Mouse (Mus musculus): Measurements from ENCODE around the gene Mrpl51.

The Mrpl51 gene

DNA sequence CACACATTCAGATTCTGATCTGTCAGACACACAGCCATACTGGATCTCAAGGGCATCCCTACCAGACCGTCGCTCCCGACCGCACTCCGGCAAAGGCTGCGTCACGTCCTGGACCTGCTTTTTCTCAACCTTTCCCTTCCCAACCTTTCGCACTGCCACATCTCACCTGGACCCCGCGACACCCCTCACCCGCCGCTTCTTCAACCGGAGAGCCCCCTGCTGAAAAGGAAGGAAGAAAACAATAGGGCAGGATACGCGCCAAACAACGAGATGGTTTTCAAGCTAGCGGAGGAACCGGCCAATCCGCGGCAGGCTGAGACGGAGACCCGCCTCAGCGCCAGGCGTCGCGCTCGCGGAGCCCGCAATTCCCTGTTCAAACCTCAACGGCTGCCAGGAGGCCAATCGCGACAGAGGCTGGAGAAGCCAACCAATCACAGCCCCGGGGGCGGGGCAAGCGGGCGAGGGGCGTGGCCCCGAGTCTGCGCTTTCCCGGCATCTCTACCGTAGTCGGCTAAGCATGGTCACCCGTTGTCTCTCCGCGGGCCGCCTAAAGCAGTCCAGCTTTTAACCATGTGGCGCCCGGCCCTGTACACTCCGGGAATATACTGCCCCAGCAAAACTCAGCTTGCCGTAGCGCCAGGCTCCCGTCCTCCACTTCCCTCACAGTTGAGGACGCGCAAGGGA, at the start of gene Mrpl51, which contains the start of gene Ncapd2:
TSS of gene Mrpl51 (plus strand) at position 470 of the 684 bp plus-strand sequence.
TSS of gene Ncapd2 (minus strand) at position 370 of the 684 bp plus-strand sequence.
- DNase-seq (ENCODE audit: low spot score in 2 of 2) = peak; percentile 96 to 97

- no peak for DNase-seq (ENCODE audit: low spot score in 2 of 2)
Observed at GRCm38 (mm10) chr6:125142436-125142835, 49.2 kb upstream of the Mrpl51 start.

- no peak for DNase-seq (ENCODE audit: low spot score in 2 of 2)
Observed at GRCm38 (mm10) chr6:125143128-125143527, 48.5 kb upstream of the Mrpl51 start.

GRCm38 (mm10) chr6:125143904-125144303, 47.7 kb upstream of the Mrpl51 start:
- DNase-seq (ENCODE audit: low spot score in 2 of 2) = no peak

- peak; percentile 90 to 93 for DNase-seq (ENCODE audit: low spot score in 2 of 2)
Observed at GRCm38 (mm10) chr6:125145001-125145400, 46.6 kb upstream of the Mrpl51 start, which contains the start of gene Iffo1. Gene Iffo1, plus strand, starts transcription at chr6:125145241.

DNA sequence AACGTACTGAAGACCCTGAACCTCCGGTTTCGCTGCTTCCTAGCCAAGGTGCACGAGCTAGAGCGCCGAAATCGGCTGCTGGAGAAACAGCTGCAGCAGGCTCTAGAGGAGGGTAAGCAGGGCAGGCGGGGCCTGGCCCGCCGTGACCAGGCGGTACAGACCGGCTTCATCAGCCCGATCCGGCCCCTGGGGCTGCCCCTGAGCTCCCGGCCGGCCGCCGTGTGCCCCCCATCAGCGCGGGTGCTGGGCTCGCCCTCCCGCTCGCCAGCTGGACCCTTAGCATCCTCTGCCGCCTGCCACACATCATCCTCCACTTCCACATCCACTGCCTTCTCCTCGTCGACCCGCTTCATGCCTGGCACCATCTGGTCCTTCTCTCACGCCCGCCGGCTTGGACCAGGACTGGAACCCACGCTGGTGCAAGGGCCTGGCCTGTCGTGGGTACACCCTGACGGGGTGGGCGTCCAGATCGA, 46.1 kb upstream of the Mrpl51 start:
- DNase-seq (ENCODE audit: low spot score in 2 of 2) = no peak

GRCm38 (mm10) chr6:125146148-125146547, 45.5 kb upstream of the Mrpl51 start:
- no peak for DNase-seq (ENCODE audit: low spot score in 2 of 2)

DNA sequence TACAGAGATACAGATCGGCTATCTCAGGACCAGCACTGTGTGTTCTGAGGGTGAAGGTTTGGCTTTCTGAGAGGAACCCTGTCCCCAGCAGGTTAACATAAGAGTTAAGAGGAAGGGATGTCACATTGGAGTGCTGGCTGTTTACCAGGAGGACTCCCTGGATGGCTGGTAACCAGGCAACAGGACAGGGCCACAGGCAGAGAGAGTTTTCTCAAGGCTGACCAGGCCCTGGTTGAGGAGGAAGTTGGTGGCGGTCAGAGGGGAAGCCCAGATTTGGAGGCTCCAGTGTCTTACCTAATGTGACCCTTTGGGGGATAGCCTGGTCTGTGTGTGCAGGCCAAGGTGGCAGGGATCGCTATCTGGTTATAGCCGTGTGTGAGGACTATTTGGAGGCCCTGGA, 44.8 kb upstream of the Mrpl51 start:
- no peak for DNase-seq (ENCODE audit: low spot score in 2 of 2)

DNA sequence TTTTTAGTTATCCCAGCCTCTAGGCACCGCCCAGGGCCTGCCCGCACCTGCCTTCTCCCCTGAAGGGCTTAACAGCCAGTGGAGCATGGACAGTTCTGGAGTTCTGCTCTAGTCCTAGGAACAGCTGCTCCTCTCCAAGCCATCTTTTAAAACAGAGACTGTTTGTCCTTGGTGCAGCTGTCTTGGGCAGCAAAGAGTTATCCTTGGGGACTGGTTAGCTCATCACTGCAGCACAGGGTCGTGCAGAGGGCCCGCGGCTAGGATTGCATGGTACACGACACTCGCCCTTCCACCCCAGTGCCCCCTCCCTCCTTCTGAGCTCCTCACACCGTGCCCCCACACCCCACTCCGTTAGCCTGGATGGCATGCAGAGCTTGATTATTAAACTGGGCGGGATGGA, 44.3 kb upstream of the Mrpl51 start:
- DNase-seq (ENCODE audit: low spot score in 2 of 2) = no peak

DNA sequence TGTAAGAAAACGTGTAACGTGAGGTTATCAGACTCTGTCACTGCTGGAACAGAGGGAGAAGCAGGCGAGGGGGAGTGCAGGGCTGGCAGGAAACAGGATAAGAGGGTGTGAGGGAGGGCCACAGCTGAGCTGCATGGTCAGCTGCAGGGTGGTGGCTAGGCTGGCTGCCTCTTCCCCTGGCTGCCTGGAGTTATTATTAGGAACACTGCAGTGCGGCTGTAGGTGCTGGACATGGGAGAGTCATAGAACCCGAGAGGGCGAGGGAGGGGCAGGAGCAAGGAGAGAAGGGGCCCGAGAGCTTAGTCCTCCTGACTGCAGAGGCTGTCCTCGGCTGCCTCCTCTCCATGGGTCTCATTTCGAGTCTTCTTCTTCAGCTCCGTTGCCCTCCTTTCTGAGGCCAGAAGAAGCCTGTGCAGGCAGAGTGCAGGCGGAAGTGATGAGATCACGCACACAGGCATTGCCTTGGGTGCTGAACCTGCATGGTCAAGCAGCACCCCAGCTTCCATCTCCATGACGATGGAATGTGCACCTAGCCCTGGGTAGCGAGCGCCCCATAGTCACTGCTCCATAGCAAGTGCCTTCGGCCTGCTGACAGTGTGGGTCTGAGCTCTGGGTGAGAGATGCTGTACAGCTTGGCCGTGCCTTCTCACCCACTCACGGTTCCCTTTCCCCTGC, 43.2 kb upstream of the Mrpl51 start:
- DNase-seq (ENCODE audit: low spot score in 2 of 2) = peak in 1 of 2 experiments; percentile 66

DNA sequence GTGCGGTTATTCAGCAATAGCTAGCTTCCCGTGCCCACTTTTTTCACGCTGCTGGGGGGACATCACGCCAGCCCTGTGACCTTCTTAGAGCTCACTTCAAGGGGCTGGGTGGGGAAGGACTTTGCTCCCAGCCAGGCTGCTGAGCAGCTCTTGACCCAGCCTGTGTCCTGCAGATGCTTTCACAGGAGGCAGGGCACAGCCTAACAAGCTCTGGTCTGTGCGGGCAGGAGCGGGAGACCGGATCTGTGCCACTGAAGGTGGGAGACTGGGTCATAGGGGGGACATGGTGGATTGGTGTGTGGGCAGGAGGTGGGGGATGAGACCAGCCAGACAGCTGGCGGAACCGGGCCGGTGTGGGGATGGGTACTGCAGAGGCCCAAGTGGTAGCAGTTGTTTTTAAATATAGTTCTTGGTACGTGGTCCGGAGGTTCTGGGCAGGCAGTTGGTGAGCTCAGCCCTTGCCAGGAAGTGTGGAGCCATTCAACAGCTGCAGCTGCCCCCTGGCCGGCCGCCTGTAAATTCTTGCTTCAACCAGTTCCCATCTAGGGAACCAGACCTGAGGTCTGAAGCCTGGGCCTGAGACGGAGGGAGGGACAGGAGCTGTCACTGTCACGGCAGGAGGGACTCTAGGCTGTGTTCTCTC, 42.6 kb upstream of the Mrpl51 start:
- DNase-seq (ENCODE audit: low spot score in 2 of 2) = no peak

- DNase-seq (ENCODE audit: low spot score in 2 of 2) = no peak
Observed at GRCm38 (mm10) chr6:125149569-125149950, 42.0 kb upstream of the Mrpl51 start.

DNA sequence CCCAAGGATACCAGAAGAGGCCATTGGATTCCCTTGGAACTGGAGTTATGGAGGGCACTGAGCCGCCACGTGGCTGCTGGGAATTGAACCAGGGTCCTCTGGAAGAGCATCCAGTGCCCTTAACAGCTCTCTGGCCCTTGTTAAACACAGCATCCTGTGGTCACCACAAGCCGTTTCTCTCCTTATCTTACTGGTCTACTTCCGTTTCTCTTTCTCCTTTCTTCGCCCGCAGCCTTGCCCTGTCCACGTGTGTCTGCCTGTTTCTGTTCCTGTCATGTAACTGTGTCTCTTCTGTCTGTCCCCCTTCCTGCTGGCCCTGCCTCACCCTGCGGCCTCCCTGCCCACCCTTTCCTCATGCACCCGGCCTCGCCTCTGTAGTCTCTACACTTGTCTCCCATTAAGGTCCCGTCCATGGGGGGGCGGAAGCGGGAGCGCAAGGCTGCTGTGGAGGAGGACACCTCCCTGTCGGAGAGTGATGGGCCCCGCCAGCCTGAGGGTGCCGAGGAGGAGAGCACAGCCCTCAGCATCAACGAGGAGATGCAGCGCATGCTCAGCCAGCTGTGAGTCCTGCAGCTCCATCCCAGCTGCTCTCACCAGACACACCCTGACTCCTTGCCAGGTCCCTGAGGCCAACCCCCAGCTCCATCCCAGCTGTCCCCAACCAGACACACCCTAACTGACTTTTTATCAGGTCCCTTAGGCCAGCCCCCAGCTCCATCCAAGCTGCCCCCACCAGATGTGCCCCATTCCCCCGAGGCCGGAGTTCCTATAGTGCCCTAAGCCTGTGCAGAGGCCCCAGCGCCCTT, 39.2 kb upstream of the Mrpl51 start:
- DNase-seq (ENCODE audit: low spot score in 2 of 2) = no peak

GRCm38 (mm10) chr6:125153018-125153389, 38.6 kb upstream of the Mrpl51 start:
- DNase-seq (ENCODE audit: low spot score in 2 of 2) = no peak

- no peak for DNase-seq (ENCODE audit: low spot score in 2 of 2)
Observed at GRCm38 (mm10) chr6:125153682-125154081, 37.9 kb upstream of the Mrpl51 start.

DNA sequence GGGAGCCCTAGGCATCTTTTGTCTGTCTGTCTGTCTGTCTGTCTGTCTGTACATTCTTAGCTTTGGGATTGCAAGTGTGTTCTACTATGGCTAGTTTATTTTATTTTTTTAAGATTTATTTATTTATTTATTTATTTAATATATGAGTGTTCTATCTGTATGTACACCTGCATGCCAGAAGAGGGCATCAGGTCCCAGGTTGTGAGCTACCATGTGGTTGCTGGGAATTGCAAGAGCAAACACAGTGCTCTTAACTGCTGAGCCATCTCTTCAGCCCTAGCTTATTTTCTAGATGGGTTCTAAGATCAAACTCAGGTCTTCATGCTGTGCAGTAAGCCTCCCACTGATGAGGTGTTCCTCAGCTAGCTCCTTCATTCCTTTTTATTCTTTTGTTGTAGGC, 37.1 kb upstream of the Mrpl51 start:
- no peak for DNase-seq (ENCODE audit: low spot score in 2 of 2)

- DNase-seq (ENCODE audit: low spot score in 2 of 2) = no peak
Observed at GRCm38 (mm10) chr6:125155262-125155661, 36.3 kb upstream of the Mrpl51 start.

GRCm38 (mm10) chr6:125156491-125156890, 35.1 kb upstream of the Mrpl51 start:
- no peak for DNase-seq (ENCODE audit: low spot score in 2 of 2)

- DNase-seq (ENCODE audit: low spot score in 2 of 2) = no peak
Observed at GRCm38 (mm10) chr6:125156903-125157614, 34.5 kb upstream of the Mrpl51 start.

- no peak for DNase-seq (ENCODE audit: low spot score in 2 of 2)
Observed at GRCm38 (mm10) chr6:125158944-125159492, 32.6 kb upstream of the Mrpl51 start.

Data from right cerebral cortex, postnatal 36 days (tissue).